Mouse (Mus musculus) midbrain, embryonic 14.5 days (tissue): Measurements from ENCODE around the gene Zbtb8a. TPM values are rescaled to one million over a fixed set of nuclear protein-coding genes. Genes with fewer than 3 reads are reported as not detected.
A peak's percentile ranks its signal among the peaks of the same experiment; 100 is the strongest.

Experiments
- ATAC-seq: fragments of 200-750 bp; cut with Nextera tagmentation; 2 replicates; pipeline ENCODE4 v1.8.0; 2017; ENCODE audit warnings: moderate number of reproducible peaks, moderate library complexity; ENCODE audit not compliant: low FRiP score, low TSS enrichment
- DNase-seq: peaks from one replicate; pipeline ENCODE4 v3.0.0-alpha.2; 2015
- H3K27ac ChIP-seq: fragments of 300-500 bp; sonication (generic); replicated peaks from 2 replicates; pipeline ENCODE4 v1.5.1; 2014; ENCODE audit warnings: mild to moderate bottlenecking, low read depth, low read length, moderate library complexity
- H3K27me3 ChIP-seq: fragments of 300-500 bp; sonication (generic); 2 replicates; pipeline ENCODE4 v1.6.1; 2014; ENCODE audit warnings: low read length, control low read depth, mixed read lengths; ENCODE audit not compliant: control insufficient read depth, insufficient read depth
- H3K36me3 ChIP-seq: fragments of 300-500 bp; sonication (generic); 2 replicates; pipeline ENCODE4 v1.6.1; 2014; ENCODE audit warnings: low read length, control low read depth; ENCODE audit not compliant: control insufficient read depth, insufficient read depth
- H3K4me1 ChIP-seq: fragments of 300-500 bp; sonication (generic); 2 replicates; pipeline ENCODE4 v1.6.1; 2014; ENCODE audit warnings: mild to moderate bottlenecking, antibody characterized with exemption, low read length, control low read depth; ENCODE audit not compliant: control insufficient read depth, insufficient read depth
- H3K4me2 ChIP-seq: fragments of 300-500 bp; sonication (generic); 2 replicates; pipeline ENCODE4 v1.6.1; 2014; ENCODE audit warnings: mild to moderate bottlenecking, low read length, moderate library complexity
- H3K4me3 ChIP-seq: fragments of 300-500 bp; sonication (generic); replicated peaks from 2 replicates; pipeline ENCODE4 v1.5.1; 2014; ENCODE audit warnings: low read depth, low read length
- H3K9ac ChIP-seq: fragments of 300-500 bp; sonication (generic); replicated peaks from 2 replicates; pipeline ENCODE4 v1.6.1; 2014; ENCODE audit warnings: mild to moderate bottlenecking, low read length, moderate library complexity
- H3K9me3 ChIP-seq: fragments of 300-500 bp; sonication (generic); 2 replicates; pipeline ENCODE4 v1.6.1; 2016; ENCODE audit warnings: low read length, control low read depth, mixed read lengths; ENCODE audit not compliant: control insufficient read depth
- WGBS: fragments of 180-500 bp; shearing (Covaris S2); extraction: QIAGEN DNeasy Blood & Tissue Kit; methylation state at CpG from one replicate; pipeline ENCODE4 v1.1.7; 2014; 5-methylcytosine and 5-hydroxymethylcytosine counted together
- polyA plus RNA-seq: library from polyadenylated mRNA; unstranded; fragments of >200 nt; fragmentation: Nextera tagmentation; extraction: Ambion mirVana; gene quantifications from 2 replicates; pipeline ENCODE4 v1.2.1, GENCODE M21; 2014

Gene Zbtb8a
- polyA plus RNA-seq, 1 experiment from 2014 or later = 12.4 TPM

- Histone ChIP-seq H3K4me2 (peak within 1 kb of the TSS; percentile 71), H3K27ac (peak within 1 kb of the TSS; percentile 98), H3K27me3 (no peaks in the 10 kb centered on the region), H3K9ac (peak within 1 kb of the TSS; percentile 93), H3K4me1 (peaks cover 31% of the 10 kb centered on the region), H3K4me3 (peak within 1 kb of the TSS; percentile 94), H3K36me3 (peaks cover 22% of the 10 kb centered on the region), H3K9me3 (no peaks in the 10 kb centered on the region)
- ATAC-seq = peak; percentile 98
- DNase-seq = peak; percentile 100
- under 1% methylated on average over 70 of the region's 73 CpGs for WGBS
Observed at GRCm38 (mm10) chr4:129335216-129336074, 42.5 kb downstream of the Zbtb8a start, which contains the start of the genes Rbbp4 and Zbtb8os. TSS of gene Rbbp4 (minus strand) at chr4:129335370. TSS of gene Zbtb8os (plus strand) at chr4:129335695.

GRCm38 (mm10) chr4:129334677-129335215 is 43.2 kb downstream of the Zbtb8a start:
- H3K27ac ChIP-seq = peak overlapping the region; percentile 98
- no peak; the same call in 1 of the 2 replicates for ATAC-seq
- peak overlapping the region; percentile 94 for H3K4me3 ChIP-seq
- no peak for DNase-seq
- peak overlapping the region; percentile 93 for H3K9ac ChIP-seq
- H3K9me3 ChIP-seq = no peaks in the 10 kb centered on the region
- no peaks in the 10 kb centered on the region for H3K27me3 ChIP-seq
- peaks cover 31% of the 10 kb centered on the region for H3K4me1 ChIP-seq
- under 1% methylated on average over 62 of the region's 62 CpGs for WGBS
- H3K36me3 ChIP-seq = peaks cover 22% of the 10 kb centered on the region
- H3K4me2 ChIP-seq = peak overlapping the region; percentile 71

GRCm38 (mm10) chr4:129332846-129333245 is 45.1 kb downstream of the Zbtb8a start:
- H3K9me3 ChIP-seq = no peaks in the 10 kb centered on the region
- H3K4me3 ChIP-seq = peak overlapping the region; percentile 94; the same call in 1 of the 2 replicates
- DNase-seq (no peak), ATAC-seq (no peak)
- H3K4me2 ChIP-seq = peak overlapping the region; percentile 71
- 39% methylated on average over 1 of the region's 1 CpGs for WGBS
- H3K27me3 ChIP-seq = no peaks in the 10 kb centered on the region
- H3K36me3 ChIP-seq = peaks cover 35% of the 10 kb centered on the region
- peak overlapping the region; percentile 20; the same call in 1 of the 2 replicates for H3K9ac ChIP-seq
- H3K4me1 ChIP-seq = peaks cover 31% of the 10 kb centered on the region
- no peak overlapping the region for H3K27ac ChIP-seq

GRCm38 (mm10) chr4:129326191-129326590 is 51.7 kb downstream of the Zbtb8a start:
- H3K36me3 ChIP-seq = peaks cover 56% of the 10 kb centered on the region
- H3K9ac ChIP-seq = no peak overlapping the region
- DNase-seq (no peak), ATAC-seq (no peak)
- H3K9me3 ChIP-seq = no peaks in the 10 kb centered on the region
- no peak overlapping the region for H3K27ac ChIP-seq
- H3K4me2 ChIP-seq = no peak overlapping the region
- H3K4me3 ChIP-seq = no peak overlapping the region
- WGBS = 63% methylated on average over 1 of the region's 1 CpGs
- H3K27me3 ChIP-seq = no peaks in the 10 kb centered on the region
- H3K4me1 ChIP-seq = no peaks in the 10 kb centered on the region

- Histone ChIP-seq H3K9me3 (no peaks in the 10 kb centered on the region), H3K27me3 (no peaks in the 10 kb centered on the region), H3K27ac (no peak overlapping the region), H3K4me2 (no peak overlapping the region), H3K9ac (no peak overlapping the region), H3K4me3 (no peak overlapping the region), H3K4me1 (no peaks in the 10 kb centered on the region), H3K36me3 (peaks cover 70% of the 10 kb centered on the region)
- no peak for ATAC-seq
- 93% methylated on average over 1 of the region's 1 CpGs for WGBS
- DNase-seq = no peak
Observed at GRCm38 (mm10) chr4:129324756-129325155, 53.2 kb downstream of the Zbtb8a start.

- Histone ChIP-seq H3K4me3 (no peak overlapping the region), H3K27me3 (no peaks in the 10 kb centered on the region), H3K36me3 (peaks cover 74% of the 10 kb centered on the region), H3K9ac (no peak overlapping the region), H3K9me3 (no peaks in the 10 kb centered on the region), H3K4me1 (no peaks in the 10 kb centered on the region), H3K27ac (no peak overlapping the region), H3K4me2 (no peak overlapping the region)
- DNase-seq (no peak), ATAC-seq (no peak)
- 100% methylated on average over 1 of the region's 1 CpGs for WGBS
Observed at GRCm38 (mm10) chr4:129323491-129323890, 54.4 kb downstream of the Zbtb8a start.

GRCm38 (mm10) chr4:129322042-129322441 is 55.9 kb downstream of the Zbtb8a start:
- Histone ChIP-seq H3K4me1 (no peaks in the 10 kb centered on the region), H3K36me3 (peaks cover 74% of the 10 kb centered on the region), H3K9me3 (no peaks in the 10 kb centered on the region), H3K4me3 (no peak overlapping the region), H3K27me3 (no peaks in the 10 kb centered on the region), H3K27ac (no peak overlapping the region), H3K9ac (no peak overlapping the region), H3K4me2 (no peak overlapping the region)
- WGBS = 95% methylated on average over 5 of the region's 5 CpGs
- DNase-seq = no peak
- no peak for ATAC-seq

GRCm38 (mm10) chr4:129320876-129321275 is 57.0 kb downstream of the Zbtb8a start:
- no peak overlapping the region for H3K27ac ChIP-seq
- no peaks in the 10 kb centered on the region for H3K4me1 ChIP-seq
- no peaks in the 10 kb centered on the region for H3K27me3 ChIP-seq
- H3K36me3 ChIP-seq = peaks cover 75% of the 10 kb centered on the region
- H3K4me2 ChIP-seq = no peak overlapping the region
- no peak overlapping the region for H3K9ac ChIP-seq
- no peaks in the 10 kb centered on the region for H3K9me3 ChIP-seq
- H3K4me3 ChIP-seq = no peak overlapping the region
- 94% methylated on average over 1 of the region's 1 CpGs for WGBS
- DNase-seq (no peak), ATAC-seq (no peak)
